Mouse (Mus musculus): ENCODE results near the gene Arhgap10. TPM values are rescaled to one million over a fixed set of nuclear protein-coding genes. Genes with fewer than 3 reads are reported as not detected.

Arhgap10 gene
- total and polyA plus RNA-seq, 3 experiments, result 2.7 to 5.9 (median 4.8) TPM

GRCm38 (mm10) chr8:77257085-77257451 lies 260.7 kb downstream of the Arhgap10 start:
- Histone ChIP-seq H3K4me3 (replicated peaks in 1 of 3; ENCODE audit: low read depth in 2 of 3, low read length in 2 of 3, poor library complexity in 1 of 3) (no peak overlapping the region), H3K9me3 (replicated peaks; ENCODE audit: low read length) (no peaks in the 10 kb centered on the region), H3K79me2 (replicated peaks; ENCODE audit: control insufficient read depth, extremely low read depth, insufficient read depth, poor library complexity, severe bottlenecking) (no peaks in the 10 kb centered on the region), H3K4me1 (ENCODE audit: control insufficient read depth in 1 of 2, insufficient read depth in 2 of 2) (peaks cover 0 to 14% of the 10 kb centered on the region in 2 experiments; a peak in 2 of 4 replicates), H3K36me3 (replicated peaks in 1 of 2; ENCODE audit: control insufficient read depth in 1 of 2, insufficient read depth in 1 of 2, low read length in 1 of 2) (peaks cover 3% of the 10 kb centered on the region in 2 experiments), H3K9ac (ENCODE audit: insufficient read depth, low read depth) (no peak overlapping the region), H3K27me3 (replicated peaks) (no peaks in the 10 kb centered on the region), H3K4me2 (ENCODE audit: insufficient read depth, low read depth, poor library complexity, severe bottlenecking) (no peak overlapping the region), H3K27ac (ENCODE audit: insufficient read depth, low read depth) (no peak overlapping the region)
- TF ChIP-seq SMC3 (IDR thresholded peaks at IDR 0.05; ENCODE audit: low read depth, low read length) (no peak), MEF2A (IDR thresholded peaks at IDR 0.05; ENCODE audit: borderline replicate concordance, low read depth, low read length) (no peak), PAX5 (IDR thresholded peaks at IDR 0.05; ENCODE audit: low read length) (no peak), JUND (conservative IDR thresholded peaks at IDR 0.05; ENCODE audit: low read depth, low read length) (no peak), EP300 (IDR thresholded peaks at IDR 0.05; ENCODE audit: low read length) (no peak), GABPA (IDR thresholded peaks at IDR 0.05; ENCODE audit: insufficient replicate concordance, low read depth, low read length) (no peak), POLR2A (IDR thresholded peaks at IDR 0.05; ENCODE audit: low read depth, low read length) (no peak), IRF4 (IDR thresholded peaks at IDR 0.05; ENCODE audit: low read depth, low read length) (no peak), ZKSCAN1 (IDR thresholded peaks at IDR 0.05; ENCODE audit: borderline replicate concordance, low read depth, low read length) (no peak), TBP (conservative IDR thresholded peaks at IDR 0.05; ENCODE audit: low read depth, low read length) (no peak), ELF1 (IDR thresholded peaks at IDR 0.05; ENCODE audit: low read depth, low read length) (no peak), SIN3A (IDR thresholded peaks at IDR 0.05; ENCODE audit: low read length) (no peak), E2F4 (IDR thresholded peaks at IDR 0.05; ENCODE audit: insufficient replicate concordance, low read depth, low read length) (no peak)
- in situ Hi-C loops (cut with MboI; ENCODE audit: low pct_ligation_motif_present, low pct_unique_long_range_greater_than_20kb, low sequenced_read_pairs) (no loop called here), dilution Hi-C loops (cut with MboI; ENCODE audit: extremely low pct_ligation_motif_present, extremely low pct_unique_long_range_greater_than_20kb, low sequenced_read_pairs) (no loop called here)
- no peak for DNase-seq (ENCODE audit: extremely low read depth)

- Histone ChIP-seq H3K27ac (ENCODE audit: insufficient read depth, low read depth) (no peak overlapping the region), H3K4me1 (ENCODE audit: control insufficient read depth in 1 of 2, insufficient read depth in 2 of 2) (peaks cover 0 to 14% of the 10 kb centered on the region in 2 experiments; a peak in 2 of 4 replicates), H3K27me3 (replicated peaks) (no peaks in the 10 kb centered on the region), H3K4me2 (ENCODE audit: insufficient read depth, low read depth, poor library complexity, severe bottlenecking) (no peak overlapping the region), H3K4me3 (replicated peaks in 1 of 3; ENCODE audit: low read depth in 2 of 3, low read length in 2 of 3, poor library complexity in 1 of 3) (no peak overlapping the region), H3K9me3 (replicated peaks; ENCODE audit: low read length) (no peaks in the 10 kb centered on the region), H3K36me3 (replicated peaks in 1 of 2; ENCODE audit: control insufficient read depth in 1 of 2, insufficient read depth in 1 of 2, low read length in 1 of 2) (peaks cover 3% of the 10 kb centered on the region in 2 experiments), H3K79me2 (replicated peaks; ENCODE audit: control insufficient read depth, extremely low read depth, insufficient read depth, poor library complexity, severe bottlenecking) (no peaks in the 10 kb centered on the region), H3K9ac (ENCODE audit: insufficient read depth, low read depth) (no peak overlapping the region)
- no peak for DNase-seq (ENCODE audit: extremely low read depth)
- in situ Hi-C loops (cut with MboI; ENCODE audit: low pct_ligation_motif_present, low pct_unique_long_range_greater_than_20kb, low sequenced_read_pairs), result no loop called here
- no peak for TF ChIP-seq IRF4 (IDR thresholded peaks at IDR 0.05; ENCODE audit: low read depth, low read length)
- no peak for TF ChIP-seq MAX (IDR thresholded peaks at IDR 0.05; ENCODE audit: low read length)
- TF ChIP-seq CHD2 (IDR thresholded peaks at IDR 0.05; ENCODE audit: low read length), result no peak
- no peak for TF ChIP-seq MAZ (IDR thresholded peaks at IDR 0.05; ENCODE audit: low read depth, low read length)
- TF ChIP-seq SIN3A (IDR thresholded peaks at IDR 0.05; ENCODE audit: low read length), result no peak
- no peak for TF ChIP-seq RCOR1 (conservative IDR thresholded peaks at IDR 0.05; ENCODE audit: low read depth, low read length)
- dilution Hi-C loops (cut with MboI; ENCODE audit: extremely low pct_ligation_motif_present, extremely low pct_unique_long_range_greater_than_20kb, low sequenced_read_pairs), result no loop called here
These were observed 261.2 kb downstream of the Arhgap10 start for GRCm38 (mm10) chr8:77256450-77257084.

All from CH12.LX (cell line).